Comparison of ENCODE assay signal across 11 mouse cellular contexts in the genomic region with DNA sequence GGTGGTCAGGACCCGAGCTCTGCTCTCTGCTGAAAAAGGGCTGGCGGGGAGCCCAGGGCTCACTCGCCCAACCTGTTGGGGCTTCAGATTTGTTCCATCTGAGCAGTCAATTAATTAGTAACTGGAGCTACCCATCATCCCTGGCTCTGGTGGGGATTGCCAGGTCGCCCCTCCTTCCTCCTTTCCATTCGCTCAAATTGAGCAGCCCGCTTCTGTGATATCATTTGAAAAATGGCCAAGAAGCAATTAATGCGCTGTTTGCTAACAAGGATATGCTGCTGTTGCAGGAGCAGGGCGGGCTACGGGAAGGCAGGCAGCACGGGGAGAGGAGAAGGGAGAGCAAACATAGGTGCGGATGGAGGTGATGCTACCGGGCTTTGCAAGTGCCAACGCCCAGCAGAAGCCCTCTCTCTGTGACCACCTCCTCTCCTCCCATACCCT.
DNase-seq lines count a peak whose midpoint lies in the region; ATAC-seq and TF ChIP-seq lines count a peak whose summit lies in the region.
"Had no signal": no experiment of that assay in that cellular context is flagged by ENCODE, and none has a peak within 500 bp of the region (broad histone marks: within the 10 kb centered on the region; RNA-seq: fewer than 3 reads in every experiment).

No protein-coding gene starts in this region.

- DNase-seq in right cerebral cortex, postnatal 10 days (ENCODE audit: low spot score in 2 of 2) = peak; percentile 28 to 35
- no peak for DNase-seq in right cerebral cortex, postnatal 14 days
- DNase-seq in kidney, postnatal 14 days = peak; percentile 88
- peak; percentile 43 for DNase-seq in stomach, postnatal 0 days (ENCODE audit: low spot score)
- DNase-seq in left cerebral cortex, adult 8-10 months (ENCODE audit: low spot score in 2 of 2) = no peak
- DNase-seq in thymus, postnatal 36 days = no peak
- DNase-seq: lung, adult 2 months had no signal

- no peaks in the 10 kb centered on the region for H3K9me3 ChIP-seq in forebrain, embryonic 13.5 days (replicated peaks)
- H3K9me3 ChIP-seq in forebrain, embryonic 12.5 days = no peaks in the 10 kb centered on the region
- no peaks in the 10 kb centered on the region for H3K9me3 ChIP-seq in stomach, postnatal 0 days (ENCODE audit: control insufficient read depth, low read length)
- H3K9me3 ChIP-seq: neural tube, embryonic 12.5 days had no signal

- TF ChIP-seq EP300 in stomach, postnatal 0 days (optimal IDR thresholded peaks at IDR 0.05) = no peak

- peaks cover 60% of the 10 kb centered on the region for H3K27me3 ChIP-seq in forebrain, embryonic 13.5 days
- H3K27me3 ChIP-seq in forebrain, embryonic 12.5 days = peaks cover 33% of the 10 kb centered on the region
- no peaks in the 10 kb centered on the region for H3K27me3 ChIP-seq in stomach, postnatal 0 days (ENCODE audit: control insufficient read depth, insufficient read depth, low read length)
- H3K27me3 ChIP-seq: neural tube, embryonic 12.5 days had no signal

- WGBS in forebrain, embryonic 13.5 days = 35% methylated on average over 13 of the region's 13 CpGs
- WGBS in forebrain, embryonic 12.5 days = 61% methylated on average over 13 of the region's 13 CpGs
- 38% methylated on average over 12 of the region's 13 CpGs for WGBS in stomach, postnatal 0 days

- peak; percentile 72; the same call in 1 of the 2 replicates for ATAC-seq in forebrain, embryonic 13.5 days
- ATAC-seq in forebrain, embryonic 12.5 days (ENCODE audit: low FRiP score) = no peak
- ATAC-seq in stomach, postnatal 0 days (ENCODE audit: low FRiP score, low TSS enrichment) = 0 out of 2 replicates have a peak, but pooled peaks have one; percentile 18

- peaks cover 14% of the 10 kb centered on the region for H3K4me1 ChIP-seq in forebrain, embryonic 13.5 days
- H3K4me1 ChIP-seq in forebrain, embryonic 12.5 days = peaks cover 8% of the 10 kb centered on the region
- H3K4me1 ChIP-seq in stomach, postnatal 0 days (replicated peaks; ENCODE audit: control insufficient read depth, insufficient read depth) = peaks cover 5% of the 10 kb centered on the region; the same call in 1 of the 2 replicates
- H3K4me1 ChIP-seq: neural tube, embryonic 12.5 days had no signal

- H3K9ac ChIP-seq in forebrain, embryonic 13.5 days = no peak overlapping the region
- H3K9ac ChIP-seq in forebrain, embryonic 12.5 days = no peak overlapping the region
- H3K9ac ChIP-seq in stomach, postnatal 0 days (ENCODE audit: low read length) = peak overlapping the region; percentile 13; the same call in 1 of the 2 replicates
- H3K9ac ChIP-seq: neural tube, embryonic 12.5 days had no signal

- no peak for TF ChIP-seq CTCF in stomach, postnatal 0 days (IDR thresholded peaks at IDR 0.05; ENCODE audit: low read depth)

- H3K27ac ChIP-seq in forebrain, embryonic 13.5 days = no peak overlapping the region
- H3K27ac ChIP-seq in forebrain, embryonic 12.5 days = no peak overlapping the region
- peak overlapping the region; percentile 61 for H3K27ac ChIP-seq in stomach, postnatal 0 days (replicated peaks)
- H3K27ac ChIP-seq: layer of hippocampus, adult 2 months; neural tube, embryonic 12.5 days had no signal

- H3K36me3 ChIP-seq in forebrain, embryonic 13.5 days (ENCODE audit: poor library complexity, severe bottlenecking) = no peaks in the 10 kb centered on the region
- no peaks in the 10 kb centered on the region for H3K36me3 ChIP-seq in forebrain, embryonic 12.5 days (replicated peaks)
- no peaks in the 10 kb centered on the region for H3K36me3 ChIP-seq in stomach, postnatal 0 days (ENCODE audit: control insufficient read depth, insufficient read depth, low read length)
- H3K36me3 ChIP-seq: neural tube, embryonic 12.5 days had no signal

- no peak overlapping the region for H3K4me2 ChIP-seq in forebrain, embryonic 13.5 days
- H3K4me2 ChIP-seq in forebrain, embryonic 12.5 days = no peak overlapping the region
- no peak overlapping the region for H3K4me2 ChIP-seq in stomach, postnatal 0 days (replicated peaks; ENCODE audit: low read depth)
- H3K4me2 ChIP-seq: neural tube, embryonic 12.5 days had no signal

- H3K4me3 ChIP-seq in forebrain, embryonic 13.5 days = no peak overlapping the region
- H3K4me3 ChIP-seq in forebrain, embryonic 12.5 days (replicated peaks) = no peak overlapping the region
- no peak overlapping the region for H3K4me3 ChIP-seq in stomach, postnatal 0 days (ENCODE audit: low read depth, low read length)
- H3K4me3 ChIP-seq: layer of hippocampus, adult 2 months; neural tube, embryonic 12.5 days had no signal

Comparison
In these comparisons a context has a peak if more than half of its experiments do, and no peak if none do; other contexts are left out.
1. DNase-seq: peak in right cerebral cortex, postnatal 10 days (2 of 2), kidney, postnatal 14 days (single experiment) and stomach, postnatal 0 days (single experiment); none in right cerebral cortex, postnatal 14 days (single experiment), left cerebral cortex, adult 8-10 months (0 of 2) and thymus, postnatal 36 days (0 of 2).